Mouse (Mus musculus): Measurements from ENCODE around the gene Pramel7. TPM values are rescaled to one million over a fixed set of nuclear protein-coding genes. Genes with fewer than 3 reads are reported as not detected.

The Pramel7 gene
- polyA plus RNA-seq, 1 experiment from 2014 or later: not detected

DNA sequence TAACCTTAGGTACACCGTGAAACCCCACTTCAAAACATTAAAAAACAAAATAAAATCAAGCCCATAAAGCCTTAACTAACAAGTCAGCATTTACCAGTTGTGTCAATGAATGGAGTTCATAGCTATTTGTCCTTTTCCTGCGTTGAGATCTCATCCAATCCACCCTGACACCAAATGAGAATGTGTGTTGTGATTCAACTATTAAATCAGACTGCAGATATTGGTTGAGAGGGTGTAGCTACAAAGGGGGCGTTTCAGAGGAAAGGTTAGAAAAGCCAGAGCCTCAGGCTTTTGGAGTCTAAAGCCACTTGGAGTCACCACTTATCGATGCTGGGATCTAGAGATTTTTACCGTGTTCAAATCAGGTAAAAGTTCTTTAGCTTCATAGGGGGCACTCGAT lies 9.4 kb upstream of the Pramel7 start, which contains the start of gene Pramel6:
TSS of gene Pramel6 (plus strand) at position 301 of the 400 bp plus-strand sequence.
- Histone ChIP-seq H3K4me2 (ENCODE audit: low read length) (no peak within 1 kb of the TSS), H3K27me3 (replicated peaks; ENCODE audit: control insufficient read depth, insufficient read depth, low read length) (no peaks in the 10 kb centered on the region)

GRCm38 (mm10) chr2:87482276-87482675 lies 14.6 kb downstream of the Pramel7 start:
- Histone ChIP-seq H3K36me3 (ENCODE audit: control insufficient read depth, insufficient read depth, low read length) (no peaks in the 10 kb centered on the region), H3K9ac (ENCODE audit: low read length) (no peak overlapping the region), H3K27ac (ENCODE audit: low read depth, low read length) (no peak overlapping the region), H3K9me3 (replicated peaks; ENCODE audit: control insufficient read depth, low read length) (no peaks in the 10 kb centered on the region), H3K4me1 (ENCODE audit: control insufficient read depth, insufficient read depth, low read length) (no peaks in the 10 kb centered on the region), H3K4me3 (ENCODE audit: low read depth, low read length) (no peak overlapping the region), H3K27me3 (replicated peaks; ENCODE audit: control insufficient read depth, insufficient read depth, low read length) (no peaks in the 10 kb centered on the region), H3K4me2 (ENCODE audit: low read length) (no peak overlapping the region)
- ATAC-seq (no peak), DNase-seq (ENCODE audit: low spot score) (no peak)
- WGBS: 76% methylated on average over 2 of the region's 2 CpGs

More for the DNA sequence above, 9.4 kb upstream of the Pramel7 start, which contains the start of gene Pramel6:
- ATAC-seq (no peak), DNase-seq (ENCODE audit: low spot score) (no peak)
- Histone ChIP-seq H3K4me3 (ENCODE audit: low read depth, low read length) (no peak within 1 kb of the TSS), H3K9ac (ENCODE audit: low read length) (no peak within 1 kb of the TSS), H3K4me1 (ENCODE audit: control insufficient read depth, insufficient read depth, low read length) (no peaks in the 10 kb centered on the region), H3K36me3 (ENCODE audit: control insufficient read depth, insufficient read depth, low read length) (no peaks in the 10 kb centered on the region), H3K27ac (ENCODE audit: low read depth, low read length) (no peak within 1 kb of the TSS), H3K9me3 (replicated peaks; ENCODE audit: control insufficient read depth, low read length) (no peaks in the 10 kb centered on the region)
- 89% methylated on average over 6 of the region's 6 CpGs for WGBS

DNA sequence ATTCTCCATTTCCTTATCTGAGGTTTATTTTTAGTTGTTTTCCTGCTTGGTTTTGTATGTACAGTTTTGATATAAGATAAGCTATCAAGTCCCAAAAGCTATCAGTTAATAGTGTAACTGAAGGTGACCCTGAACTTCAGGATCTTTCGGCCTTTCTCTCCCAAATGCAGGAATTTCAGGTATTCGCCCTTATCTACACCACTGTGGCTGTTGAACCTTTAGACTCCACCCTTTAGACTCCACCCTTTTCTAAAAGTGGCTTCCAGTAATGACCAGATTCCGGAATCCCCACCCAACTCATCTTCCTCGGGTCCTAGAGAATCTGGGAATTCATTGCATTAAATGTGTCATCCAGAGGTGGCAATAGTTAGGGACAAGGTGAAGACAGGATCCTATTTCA lies 15.7 kb downstream of the Pramel7 start:
- no peaks in the 10 kb centered on the region for H3K4me1 ChIP-seq (ENCODE audit: control insufficient read depth, insufficient read depth, low read length)
- ATAC-seq (no peak), DNase-seq (ENCODE audit: low spot score) (no peak)
- H3K27ac ChIP-seq (ENCODE audit: low read depth, low read length): no peak overlapping the region
- no peak overlapping the region for H3K4me2 ChIP-seq (ENCODE audit: low read length)
- no peaks in the 10 kb centered on the region for H3K9me3 ChIP-seq (replicated peaks; ENCODE audit: control insufficient read depth, low read length)
- H3K36me3 ChIP-seq (ENCODE audit: control insufficient read depth, insufficient read depth, low read length): no peaks in the 10 kb centered on the region
- no peak overlapping the region for H3K4me3 ChIP-seq (ENCODE audit: low read depth, low read length)
- no peak overlapping the region for H3K9ac ChIP-seq (ENCODE audit: low read length)
- H3K27me3 ChIP-seq (replicated peaks; ENCODE audit: control insufficient read depth, insufficient read depth, low read length): no peaks in the 10 kb centered on the region
- WGBS: 82% methylated on average over 4 of the region's 4 CpGs

- Histone ChIP-seq H3K9ac (ENCODE audit: low read length) (no peak overlapping the region), H3K4me3 (ENCODE audit: low read depth, low read length) (no peak overlapping the region), H3K4me2 (ENCODE audit: low read length) (no peak overlapping the region), H3K36me3 (ENCODE audit: control insufficient read depth, insufficient read depth, low read length) (no peaks in the 10 kb centered on the region), H3K4me1 (ENCODE audit: control insufficient read depth, insufficient read depth, low read length) (no peaks in the 10 kb centered on the region), H3K27me3 (replicated peaks; ENCODE audit: control insufficient read depth, insufficient read depth, low read length) (no peaks in the 10 kb centered on the region), H3K27ac (ENCODE audit: low read depth, low read length) (no peak overlapping the region), H3K9me3 (replicated peaks; ENCODE audit: control insufficient read depth, low read length) (no peaks in the 10 kb centered on the region)
- ATAC-seq (no peak), DNase-seq (ENCODE audit: low spot score) (no peak)
Measured at GRCm38 (mm10) chr2:87480207-87480606, 16.7 kb downstream of the Pramel7 start.

DNA sequence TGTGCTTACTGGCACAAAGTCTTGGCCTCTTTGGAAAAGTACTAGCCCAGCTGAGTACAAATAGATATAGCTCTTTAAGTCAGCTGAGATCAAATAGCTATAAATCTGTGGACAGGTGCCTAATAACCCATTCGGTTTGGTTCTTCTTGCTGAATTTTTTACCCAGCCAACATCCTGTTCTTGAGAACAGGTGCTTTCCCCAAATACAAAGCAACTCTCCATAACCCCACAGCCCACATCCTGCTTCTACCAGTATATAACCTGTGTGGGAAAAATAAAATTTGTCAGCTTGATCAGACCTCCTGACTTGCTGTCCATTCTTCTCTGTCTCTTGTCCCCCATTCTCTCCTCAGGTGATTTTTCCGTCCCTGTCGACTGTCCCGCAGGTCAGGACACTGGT lies 35.1 kb downstream of the Pramel7 start:
- no peak for ATAC-seq
- 95% methylated on average over 4 of the region's 4 CpGs for WGBS
- no peak overlapping the region for H3K4me3 ChIP-seq (ENCODE audit: low read depth, low read length)

GRCm38 (mm10) chr2:87453662-87454061 lies 43.2 kb downstream of the Pramel7 start, which contains the start of gene Olfr1126:
TSS of gene Olfr1126 (plus strand) at chr2:87453962.
- H3K9me3 ChIP-seq (replicated peaks; ENCODE audit: control insufficient read depth, low read length): no peaks in the 10 kb centered on the region
- H3K4me3 ChIP-seq (ENCODE audit: low read depth, low read length): no peak within 1 kb of the TSS
- H3K27ac ChIP-seq (ENCODE audit: low read depth, low read length): no peak within 1 kb of the TSS
- no peak within 1 kb of the TSS for H3K9ac ChIP-seq (ENCODE audit: low read length)
- no peak within 1 kb of the TSS for H3K4me2 ChIP-seq (ENCODE audit: low read length)
- no peak for DNase-seq (ENCODE audit: low spot score)
- H3K27me3 ChIP-seq (replicated peaks; ENCODE audit: control insufficient read depth, insufficient read depth, low read length): no peaks in the 10 kb centered on the region
- no peaks in the 10 kb centered on the region for H3K4me1 ChIP-seq (ENCODE audit: control insufficient read depth, insufficient read depth, low read length)
- no peak for ATAC-seq
- no peaks in the 10 kb centered on the region for H3K36me3 ChIP-seq (ENCODE audit: control insufficient read depth, insufficient read depth, low read length)

More for the DNA sequence above, 35.1 kb downstream of the Pramel7 start:
- H3K9me3 ChIP-seq (replicated peaks; ENCODE audit: control insufficient read depth, low read length): no peaks in the 10 kb centered on the region
- no peak overlapping the region for H3K27ac ChIP-seq (ENCODE audit: low read depth, low read length)
- H3K9ac ChIP-seq (ENCODE audit: low read length): no peak overlapping the region
- no peaks in the 10 kb centered on the region for H3K27me3 ChIP-seq (replicated peaks; ENCODE audit: control insufficient read depth, insufficient read depth, low read length)
- H3K36me3 ChIP-seq (ENCODE audit: control insufficient read depth, insufficient read depth, low read length): no peaks in the 10 kb centered on the region
- H3K4me2 ChIP-seq (ENCODE audit: low read length): no peak overlapping the region
- no peak for DNase-seq (ENCODE audit: low spot score)
- H3K4me1 ChIP-seq (ENCODE audit: control insufficient read depth, insufficient read depth, low read length): no peaks in the 10 kb centered on the region

Other genes with a start within 250 kb of the Pramel7 start
- gene Olfr1115, start 249.1 kb downstream of the Pramel7 start, polyA plus RNA-seq (2014; fragmentation: Nextera tagmentation; extraction: Ambion mirVana): not detected in 2 replicates
- gene Olfr1116, start 229.6 kb downstream of the Pramel7 start, polyA plus RNA-seq (2014; fragmentation: Nextera tagmentation; extraction: Ambion mirVana): not detected in 2 replicates
- gene Olfr1118, start 189.5 kb downstream of the Pramel7 start, polyA plus RNA-seq (2014; fragmentation: Nextera tagmentation; extraction: Ambion mirVana): not detected in 2 replicates
- gene Olfr1120, start 142.3 kb downstream of the Pramel7 start, polyA plus RNA-seq (2014; fragmentation: Nextera tagmentation; extraction: Ambion mirVana): not detected in 2 replicates
- gene Olfr1121, start 127.2 kb downstream of the Pramel7 start, polyA plus RNA-seq (2014; fragmentation: Nextera tagmentation; extraction: Ambion mirVana): not detected in 2 replicates
- not detected in 2 replicates for gene Olfr1122, start 111.2 kb downstream of the Pramel7 start, polyA plus RNA-seq (2014; fragmentation: Nextera tagmentation; extraction: Ambion mirVana)
- gene Olfr1123, start 80.5 kb downstream of the Pramel7 start, polyA plus RNA-seq (2014; fragmentation: Nextera tagmentation; extraction: Ambion mirVana): not detected in 2 replicates
- 0.09 TPM in 1 of 2 replicates, not detected in the other for gene Olfr1124, start 66.8 kb downstream of the Pramel7 start, polyA plus RNA-seq (2014; fragmentation: Nextera tagmentation; extraction: Ambion mirVana)
- not detected in 2 replicates for gene Olfr1126, start 43.1 kb downstream of the Pramel7 start, polyA plus RNA-seq (2014; fragmentation: Nextera tagmentation; extraction: Ambion mirVana)
- not detected in 2 replicates for gene Pramel6, start 9.5 kb upstream of the Pramel7 start, polyA plus RNA-seq (2014; fragmentation: Nextera tagmentation; extraction: Ambion mirVana)
- not detected in 2 replicates for gene Olfr153, start 34.7 kb upstream of the Pramel7 start, polyA plus RNA-seq (2014; fragmentation: Nextera tagmentation; extraction: Ambion mirVana)
- gene Olfr1128, start 48.4 kb upstream of the Pramel7 start, polyA plus RNA-seq (2014; fragmentation: Nextera tagmentation; extraction: Ambion mirVana): not detected in 2 replicates
- not detected in 2 replicates for gene Olfr1129, start 76.8 kb upstream of the Pramel7 start, polyA plus RNA-seq (2014; fragmentation: Nextera tagmentation; extraction: Ambion mirVana)
- gene Olfr1130, start 109.1 kb upstream of the Pramel7 start, polyA plus RNA-seq (2014; fragmentation: Nextera tagmentation; extraction: Ambion mirVana): not detected in 2 replicates
- gene Olfr1131, start 130.0 kb upstream of the Pramel7 start, polyA plus RNA-seq (2014; fragmentation: Nextera tagmentation; extraction: Ambion mirVana): not detected in 2 replicates
- not detected in 2 replicates for gene Olfr1132, start 140.4 kb upstream of the Pramel7 start, polyA plus RNA-seq (2014; fragmentation: Nextera tagmentation; extraction: Ambion mirVana)
- not detected in 2 replicates for gene Olfr1133, start 150.3 kb upstream of the Pramel7 start, polyA plus RNA-seq (2014; fragmentation: Nextera tagmentation; extraction: Ambion mirVana)
- not detected in 2 replicates for gene Olfr1134, start 161.4 kb upstream of the Pramel7 start, polyA plus RNA-seq (2014; fragmentation: Nextera tagmentation; extraction: Ambion mirVana)
- gene Olfr1135, start 176.6 kb upstream of the Pramel7 start, polyA plus RNA-seq (2014; fragmentation: Nextera tagmentation; extraction: Ambion mirVana): not detected in 2 replicates
- gene Olfr1136, start 196.9 kb upstream of the Pramel7 start, polyA plus RNA-seq (2014; fragmentation: Nextera tagmentation; extraction: Ambion mirVana): not detected in 2 replicates
- gene Olfr1137, start 216.1 kb upstream of the Pramel7 start, polyA plus RNA-seq (2014; fragmentation: Nextera tagmentation; extraction: Ambion mirVana): not detected in 2 replicates
- not detected in 2 replicates for gene Olfr1138, start 242.9 kb upstream of the Pramel7 start, polyA plus RNA-seq (2014; fragmentation: Nextera tagmentation; extraction: Ambion mirVana)
- gene Olfr1140, start 246.7 kb upstream of the Pramel7 start, polyA plus RNA-seq (2014; fragmentation: Nextera tagmentation; extraction: Ambion mirVana): not detected in 2 replicates

Measured in forebrain, embryonic 14.5 days (tissue).